Mouse (Mus musculus) stomach, embryonic 14.5 days (tissue): ENCODE measurements around the gene Gls. TPM values are rescaled to one million over a fixed set of nuclear protein-coding genes. Genes with fewer than 3 reads are reported as not detected.

ENCODE experiments used
- ATAC-seq: fragments of 200-750 bp; cut with Nextera tagmentation; 2 replicates; pipeline ENCODE4 v1.8.0; 2017; ENCODE audit warnings: low read depth, moderate TSS enrichment; ENCODE audit not compliant: insufficient number of reproducible peaks, insufficient read depth, low FRiP score
- H3K27ac ChIP-seq: fragments of 300-500 bp; sonication (generic); 2 replicates; pipeline ENCODE4 v1.5.1; 2014; ENCODE audit warnings: mild to moderate bottlenecking, low read length, moderate library complexity, mixed read lengths
- H3K27me3 ChIP-seq: fragments of 300-500 bp; sonication (generic); 2 replicates; pipeline ENCODE4 v1.6.1; 2014; ENCODE audit warnings: low read length, control low read depth, mixed read lengths; ENCODE audit not compliant: control insufficient read depth, insufficient read depth
- H3K36me3 ChIP-seq: fragments of 300-500 bp; sonication (generic); 2 replicates; pipeline ENCODE4 v1.6.1; 2014; ENCODE audit warnings: mild to moderate bottlenecking, control low read depth, low read length, moderate library complexity, mixed read lengths; ENCODE audit not compliant: control insufficient read depth, insufficient read depth
- H3K4me1 ChIP-seq: fragments of 300-500 bp; sonication (generic); 2 replicates; pipeline ENCODE4 v1.6.1; 2014; ENCODE audit warnings: low read length, control low read depth, mixed read lengths; ENCODE audit not compliant: control insufficient read depth, insufficient read depth
- H3K4me2 ChIP-seq: fragments of 300-500 bp; sonication (generic); replicated peaks from 2 replicates; pipeline ENCODE4 v1.6.1; 2014; ENCODE audit warnings: low read depth, low read length, control low read depth
- H3K4me3 ChIP-seq: fragments of 300-500 bp; sonication (generic); 2 replicates; pipeline ENCODE4 v1.5.1; 2014; ENCODE audit warnings: low read depth, low read length, control low read depth
- H3K9ac ChIP-seq: fragments of 300-500 bp; sonication (generic); replicated peaks from 2 replicates; pipeline ENCODE4 v1.6.1; 2014; ENCODE audit warnings: low read depth, mild to moderate bottlenecking, control low read depth, low read length, moderate library complexity, mixed read lengths
- H3K9me3 ChIP-seq: fragments of 300-500 bp; sonication (generic); 2 replicates; pipeline ENCODE4 v1.6.1; 2016; ENCODE audit warnings: low read depth, low read length, control low read depth; ENCODE audit not compliant: control insufficient read depth
- WGBS: fragments of 180-500 bp; shearing (Covaris S2); extraction: QIAGEN DNeasy Blood & Tissue Kit; methylation state at CpG from one replicate; pipeline ENCODE4 v1.1.7; 2014; 5-methylcytosine and 5-hydroxymethylcytosine counted together
- polyA plus RNA-seq: library from polyadenylated mRNA; unstranded; fragments of >200 nt; fragmentation: Nextera tagmentation; extraction: Ambion mirVana; gene quantifications from 2 replicates; pipeline ENCODE4 v1.2.1, GENCODE M21; 2014

Gls gene
- polyA plus RNA-seq, 1 experiment from 2014 or later, result 30.5 TPM

DNA sequence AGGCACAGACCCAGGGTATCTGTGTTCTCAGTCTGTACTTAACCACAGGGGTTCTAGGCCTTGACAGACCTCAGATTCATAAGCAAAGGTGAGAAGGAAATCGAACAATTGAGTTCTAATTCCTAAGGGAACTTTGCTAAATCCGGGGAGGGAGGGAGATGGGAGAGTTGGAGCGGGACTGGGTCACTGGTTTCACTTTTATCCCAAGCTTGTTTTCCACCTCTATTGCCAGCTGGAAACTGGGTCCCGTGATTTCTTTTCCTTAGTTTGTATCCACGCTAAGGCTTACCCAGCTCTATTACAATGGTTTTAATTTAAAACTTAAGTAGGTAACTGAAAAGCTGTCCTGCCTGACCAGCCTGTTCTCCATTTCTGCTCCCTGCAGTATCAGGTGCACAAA is 57.7 kb downstream of the Gls start:
- WGBS, result 75% methylated on average over 5 of the region's 5 CpGs
- ATAC-seq, result no peak
- Histone ChIP-seq H3K27ac (no peak overlapping the region), H3K4me3 (no peak overlapping the region), H3K9ac (no peak overlapping the region), H3K36me3 (no peaks in the 10 kb centered on the region), H3K4me1 (no peaks in the 10 kb centered on the region), H3K27me3 (no peaks in the 10 kb centered on the region), H3K4me2 (no peak overlapping the region), H3K9me3 (no peaks in the 10 kb centered on the region)

DNA sequence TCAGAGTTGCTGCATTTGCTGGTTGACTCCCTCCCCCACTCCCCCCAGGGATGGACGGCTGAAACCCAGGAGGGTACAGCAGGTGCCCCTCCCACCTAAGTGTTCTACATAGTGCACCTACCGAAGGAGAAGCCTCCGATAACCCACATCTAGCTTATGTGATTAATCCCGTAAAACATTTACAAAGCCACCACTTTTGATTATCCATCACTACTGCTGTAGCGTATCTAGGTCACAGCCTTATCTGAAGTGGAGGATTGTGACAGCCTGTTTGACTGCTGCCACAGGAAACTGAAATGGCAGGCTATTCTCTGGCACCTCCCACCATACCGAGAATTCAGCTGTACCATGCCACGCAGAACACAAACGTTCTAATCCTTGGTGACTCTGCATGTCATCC is 61.8 kb downstream of the Gls start:
- 52% methylated on average over 8 of the region's 8 CpGs for WGBS
- Histone ChIP-seq H3K9me3 (no peaks in the 10 kb centered on the region), H3K36me3 (no peaks in the 10 kb centered on the region), H3K27ac (no peak overlapping the region), H3K4me3 (no peak overlapping the region), H3K9ac (no peak overlapping the region), H3K4me1 (peaks cover 4% of the 10 kb centered on the region; the same call in 1 of the 2 replicates), H3K27me3 (no peaks in the 10 kb centered on the region), H3K4me2 (no peak overlapping the region)
- 0 out of 2 replicates have a peak, but pooled peaks have one; percentile 46 for ATAC-seq

DNA sequence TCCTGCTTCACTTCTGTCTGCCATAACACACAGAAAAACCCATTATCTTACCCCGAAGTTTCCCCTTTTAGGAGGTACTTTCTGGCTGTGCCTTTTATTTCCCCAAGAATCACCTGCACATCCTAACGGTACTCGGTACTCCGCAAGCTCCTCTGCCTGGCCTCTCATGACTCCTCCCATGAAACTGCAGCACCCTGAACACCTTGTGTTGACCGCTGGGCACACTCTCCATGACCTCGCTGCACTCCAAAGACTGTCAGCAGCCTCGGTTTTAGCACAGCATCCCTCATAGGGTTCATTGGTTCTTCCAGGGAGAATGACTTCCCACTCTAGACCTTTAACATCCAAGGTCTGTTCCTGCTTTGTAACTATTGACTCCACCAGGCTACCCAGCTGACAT is 62.3 kb downstream of the Gls start:
- Histone ChIP-seq H3K4me1 (peaks cover 4% of the 10 kb centered on the region; the same call in 1 of the 2 replicates), H3K4me3 (no peak overlapping the region), H3K27me3 (no peaks in the 10 kb centered on the region), H3K9ac (no peak overlapping the region), H3K4me2 (no peak overlapping the region), H3K27ac (no peak overlapping the region), H3K36me3 (no peaks in the 10 kb centered on the region), H3K9me3 (no peaks in the 10 kb centered on the region)
- ATAC-seq, result no peak
- WGBS, result 62% methylated on average over 7 of the region's 7 CpGs

DNA sequence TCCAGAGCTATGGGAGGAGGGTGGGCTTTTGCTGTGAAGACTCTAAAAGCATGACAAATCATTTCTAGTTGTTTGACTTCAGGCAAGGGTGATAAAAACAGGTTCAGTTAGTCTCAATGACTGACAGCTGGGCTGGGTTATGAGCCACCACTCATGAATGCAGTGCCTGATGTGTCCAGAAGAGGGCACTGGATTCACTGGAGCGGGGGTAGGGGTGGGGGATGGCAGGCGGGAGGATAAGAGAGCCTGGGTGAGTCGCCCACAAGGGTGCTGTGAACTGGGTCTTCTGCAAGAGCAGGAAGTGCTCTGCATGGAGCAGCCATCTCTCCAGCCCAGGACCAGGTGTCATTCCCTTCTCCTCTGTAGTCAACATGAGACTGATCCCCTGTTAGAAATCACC is 63.0 kb downstream of the Gls start:
- Histone ChIP-seq H3K4me1 (peaks cover 4% of the 10 kb centered on the region; the same call in 1 of the 2 replicates), H3K4me3 (no peak overlapping the region), H3K4me2 (no peak overlapping the region), H3K9ac (no peak overlapping the region), H3K27ac (no peak overlapping the region), H3K27me3 (no peaks in the 10 kb centered on the region), H3K36me3 (no peaks in the 10 kb centered on the region), H3K9me3 (no peaks in the 10 kb centered on the region)
- 11% methylated on average over 3 of the region's 3 CpGs for WGBS
- 0 out of 2 replicates have a peak, but pooled peaks have one; percentile 49 for ATAC-seq

DNA sequence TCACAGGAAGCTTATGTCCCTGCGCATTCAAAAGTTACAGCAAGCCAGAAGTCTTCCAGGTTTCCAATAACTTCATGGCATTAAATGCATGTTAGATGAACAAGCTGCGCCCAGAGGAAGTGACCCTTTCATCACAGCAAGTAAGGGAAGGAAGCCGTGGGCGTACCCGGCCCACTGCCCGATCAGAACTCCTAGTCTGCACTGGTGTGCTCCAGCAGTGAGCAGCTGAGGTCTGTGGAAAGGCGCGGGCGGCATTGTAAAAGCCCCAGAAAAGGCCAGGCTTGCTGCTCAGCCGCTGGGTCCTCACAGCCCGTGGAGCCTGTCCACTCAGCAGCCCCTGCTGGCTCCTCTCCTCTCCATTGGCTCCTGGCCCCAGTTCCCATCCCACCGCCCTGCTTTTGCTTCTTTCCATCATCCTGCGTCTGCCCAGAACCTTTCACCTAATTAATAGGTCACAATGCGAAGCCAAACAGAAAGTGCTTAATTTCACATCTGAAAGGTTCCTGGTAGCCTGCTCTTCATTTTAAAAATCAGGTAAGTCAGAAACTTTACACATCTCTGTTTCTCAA is 66.3 kb downstream of the Gls start:
- H3K4me3 ChIP-seq, result no peak overlapping the region
- H3K9me3 ChIP-seq, result no peaks in the 10 kb centered on the region
- H3K4me1 ChIP-seq, result peaks cover 4% of the 10 kb centered on the region; the same call in 1 of the 2 replicates
- no peak overlapping the region for H3K9ac ChIP-seq
- no peak overlapping the region for H3K4me2 ChIP-seq
- no peaks in the 10 kb centered on the region for H3K27me3 ChIP-seq
- no peak overlapping the region for H3K27ac ChIP-seq
- ATAC-seq, result no peak
- WGBS, result 69% methylated on average over 14 of the region's 14 CpGs
- H3K36me3 ChIP-seq, result no peaks in the 10 kb centered on the region

DNA sequence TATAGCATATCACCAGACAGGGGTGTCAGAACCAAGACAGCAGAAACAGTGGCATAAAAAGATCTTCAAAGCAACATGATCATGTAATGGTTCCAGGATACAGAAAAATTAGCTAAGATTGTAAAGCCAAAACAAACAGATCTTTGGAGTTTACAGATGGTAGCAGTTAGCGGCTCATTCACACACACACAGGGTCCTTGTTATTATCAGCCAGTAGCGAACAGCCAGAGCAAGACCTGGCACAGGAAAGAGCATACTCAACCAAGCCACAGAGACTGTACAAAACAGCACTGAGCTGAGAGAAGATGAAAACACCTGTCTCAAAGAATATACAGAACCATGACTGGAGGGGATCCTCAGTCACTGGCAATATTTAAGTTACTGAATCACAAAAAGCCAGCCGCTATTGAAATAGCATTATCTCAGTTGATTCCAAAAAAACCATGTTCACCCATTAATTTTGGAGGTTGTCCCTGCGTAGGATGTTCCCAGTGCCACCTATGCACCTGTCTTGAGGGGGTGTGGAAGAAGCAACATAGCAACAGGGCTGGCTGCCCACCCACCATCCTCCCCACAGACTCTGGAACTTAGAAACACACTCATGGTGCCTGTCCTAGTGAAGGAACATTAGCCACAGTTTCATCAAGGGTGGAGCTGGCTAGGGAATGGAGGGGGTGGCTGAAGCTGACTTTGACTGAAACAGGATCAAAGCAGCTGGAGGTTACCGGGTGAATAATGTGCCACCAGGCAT is 69.2 kb downstream of the Gls start:
- Histone ChIP-seq H3K4me1 (peaks cover 4% of the 10 kb centered on the region; the same call in 1 of the 2 replicates), H3K9me3 (no peaks in the 10 kb centered on the region), H3K36me3 (no peaks in the 10 kb centered on the region), H3K4me3 (no peak overlapping the region), H3K27me3 (no peaks in the 10 kb centered on the region), H3K9ac (no peak overlapping the region), H3K4me2 (no peak overlapping the region), H3K27ac (no peak overlapping the region)
- 91% methylated on average over 5 of the region's 5 CpGs for WGBS
- no peak for ATAC-seq

DNA sequence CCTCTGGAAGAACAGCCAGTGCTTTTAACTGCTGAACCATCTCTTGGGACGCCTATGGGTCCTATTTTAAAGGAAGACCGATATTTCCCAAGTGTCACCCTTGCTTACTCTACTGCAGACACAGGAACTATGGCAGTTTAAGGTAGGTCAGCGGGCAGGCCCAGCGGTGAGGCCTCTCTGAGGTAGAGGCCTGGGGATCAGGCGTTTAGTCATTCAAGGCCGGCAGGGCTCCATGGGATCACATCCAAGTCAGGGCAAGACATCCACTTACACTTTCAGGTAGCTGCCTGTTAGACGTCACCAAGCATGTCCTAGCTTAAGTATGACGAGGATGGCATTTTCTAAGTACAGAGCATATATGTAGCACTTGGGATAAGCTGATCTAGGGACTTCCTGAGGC is 71.9 kb downstream of the Gls start:
- Histone ChIP-seq H3K36me3 (no peaks in the 10 kb centered on the region; the same call in 1 of the 2 replicates), H3K4me2 (no peak overlapping the region), H3K4me3 (no peak overlapping the region), H3K4me1 (no peaks in the 10 kb centered on the region), H3K27me3 (no peaks in the 10 kb centered on the region), H3K27ac (no peak overlapping the region), H3K9me3 (no peaks in the 10 kb centered on the region), H3K9ac (no peak overlapping the region)
- 88% methylated on average over 8 of the region's 8 CpGs for WGBS
- no peak for ATAC-seq

DNA sequence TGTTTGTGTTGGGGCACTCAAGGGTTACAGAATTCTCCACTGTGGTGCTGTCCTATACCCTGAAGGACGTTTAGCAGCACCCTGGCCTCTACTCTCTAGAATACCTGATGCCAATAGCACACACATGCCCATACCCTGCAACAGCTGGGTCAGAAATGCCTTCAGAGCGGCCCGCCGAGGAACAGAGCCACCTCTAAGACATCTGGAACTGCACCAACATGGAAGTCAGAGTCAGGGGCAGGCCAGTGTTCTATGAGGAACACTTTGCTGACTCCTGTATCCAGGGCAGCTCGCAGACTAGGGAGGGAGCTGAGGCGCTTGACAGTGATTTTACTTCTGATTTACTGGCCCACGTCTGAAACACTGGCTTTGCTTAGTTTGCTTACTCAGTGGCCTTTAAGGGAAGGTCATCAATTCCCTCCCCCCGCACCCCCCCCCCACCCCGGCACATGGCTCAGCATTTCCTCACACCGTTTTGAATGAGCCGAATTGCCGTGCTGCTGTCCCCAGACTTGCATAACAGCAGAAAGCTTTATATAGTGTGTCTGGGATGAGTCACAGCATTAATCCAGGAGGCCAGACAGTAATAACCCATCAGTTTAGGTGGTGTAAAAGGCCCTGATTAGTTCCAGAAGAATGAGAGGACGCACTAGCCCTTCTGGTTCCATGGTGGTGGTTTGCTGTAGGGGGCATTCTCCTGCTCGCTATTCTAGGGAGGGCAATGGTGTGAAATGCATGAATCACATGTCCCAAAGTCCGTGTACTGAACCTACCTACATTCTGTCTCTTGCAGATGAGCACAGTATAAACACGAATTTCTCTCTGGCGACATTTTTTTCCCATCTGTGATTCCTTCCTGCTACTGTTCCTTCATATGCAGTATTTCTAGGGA is 74.3 kb downstream of the Gls start:
- H3K27me3 ChIP-seq, result no peaks in the 10 kb centered on the region
- no peak overlapping the region for H3K9ac ChIP-seq
- no peak for ATAC-seq
- no peaks in the 10 kb centered on the region for H3K9me3 ChIP-seq
- no peak overlapping the region for H3K27ac ChIP-seq
- no peak overlapping the region for H3K4me3 ChIP-seq
- H3K36me3 ChIP-seq, result no peaks in the 10 kb centered on the region; the same call in 1 of the 2 replicates
- 66% methylated on average over 17 of the region's 17 CpGs for WGBS
- H3K4me1 ChIP-seq, result no peaks in the 10 kb centered on the region
- no peak overlapping the region for H3K4me2 ChIP-seq
